Mouse (Mus musculus) T-helper 1 cell (primary cell): Measurements from ENCODE around the gene Gpc3.
"Not testable (repeated sequence)": the region's sequence is repeated elsewhere in the genome, so short reads cannot be mapped to it uniquely, and the experiment has no call there.

Source experiments
- in situ Hi-C: fragments of 300-600 bp; cut with MboI, MseI; formaldehyde crosslinking; loops from one replicate; pipeline ENCODE4 v1.15.1; 2025; ENCODE audit warnings: high pct_unique_total_duplicates

Gpc3 gene

GRCm38 (mm10) chrX:52419850-52420249 lies 193.9 kb downstream of the Gpc3 start:
- in situ Hi-C loops, result no loop called here

- in situ Hi-C loops, result no loop called here
Observed at GRCm38 (mm10) chrX:52412936-52413335, 200.8 kb downstream of the Gpc3 start.

DNA sequence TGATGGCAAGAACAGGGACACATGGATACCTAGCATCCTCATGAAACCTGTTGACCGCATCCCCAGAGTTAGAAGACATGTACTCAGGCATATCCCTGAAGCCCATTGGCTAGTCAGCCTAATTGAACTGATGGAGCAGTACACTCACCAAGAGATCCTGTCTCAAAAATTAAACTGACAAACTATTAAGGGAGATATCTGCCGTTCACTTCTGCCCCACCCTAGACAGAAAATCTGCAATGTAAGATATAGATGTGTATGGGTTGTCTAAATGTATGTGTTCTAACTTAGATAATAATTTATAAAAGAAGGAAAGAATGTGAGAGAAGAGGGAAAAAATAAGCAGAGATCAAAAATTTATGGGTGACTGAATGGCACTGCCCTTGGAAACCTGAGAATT lies 212.6 kb downstream of the Gpc3 start:
- in situ Hi-C loops, result no loop called here

DNA sequence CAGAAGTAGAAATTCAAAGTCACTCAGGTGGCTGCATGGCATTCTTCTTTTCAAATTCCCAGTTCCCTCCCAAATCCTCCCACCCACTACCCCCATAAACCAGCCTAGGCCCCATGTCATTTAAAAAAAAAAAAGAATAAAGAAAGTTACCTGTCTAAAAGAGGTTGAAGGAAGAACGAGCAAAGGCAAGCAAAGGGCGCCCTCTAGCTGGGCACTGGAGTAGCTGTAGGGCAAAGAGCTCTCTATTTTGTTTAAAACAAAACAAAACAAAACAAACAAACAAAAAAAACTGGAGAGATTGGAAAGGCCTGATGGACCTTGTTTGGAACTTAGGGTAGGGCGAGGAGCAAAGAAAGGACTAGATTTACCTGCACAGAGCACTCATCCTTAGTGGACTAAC lies 238.6 kb downstream of the Gpc3 start:
- in situ Hi-C loops, result no loop called here

- in situ Hi-C loops, result loop anchor here (5.0 kb wide), 1 partner anchor 1332 kb away; no protein-coding TSS in a partner anchor
Observed at GRCm38 (mm10) chrX:52374209-52374608, 239.5 kb downstream of the Gpc3 start.

DNA sequence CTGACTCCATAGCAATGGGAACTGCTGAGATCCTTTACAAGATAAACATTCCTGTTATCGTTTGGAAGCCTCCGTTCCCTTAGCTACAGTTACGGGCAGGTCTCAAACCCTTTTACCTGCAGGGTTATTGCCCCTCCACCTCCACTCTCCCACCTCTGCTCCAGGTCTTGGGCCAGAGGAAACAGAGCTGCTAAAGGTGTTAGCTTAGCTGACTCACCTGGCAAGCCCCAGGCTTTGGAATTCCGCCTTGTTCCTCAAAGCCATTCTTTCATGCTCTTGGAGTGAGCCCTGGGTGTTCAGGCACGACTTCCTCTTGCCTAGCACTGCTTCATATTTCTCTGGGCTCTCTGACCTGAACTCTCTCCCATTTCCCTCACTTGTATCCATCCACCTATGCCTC lies 241.3 kb downstream of the Gpc3 start:
- in situ Hi-C loops, result loop anchor here (5.0 kb wide), 1 partner anchor 1330 kb away; no protein-coding TSS in a partner anchor

GRCm38 (mm10) chrX:52369938-52370758 lies 243.6 kb downstream of the Gpc3 start:
- in situ Hi-C loops, result loop anchor here (5.0 kb wide), 1 partner anchor 1328 kb away; no protein-coding TSS in a partner anchor

- in situ Hi-C loops, result no loop called here
Observed at GRCm38 (mm10) chrX:52369304-52369937, 244.3 kb downstream of the Gpc3 start.

DNA sequence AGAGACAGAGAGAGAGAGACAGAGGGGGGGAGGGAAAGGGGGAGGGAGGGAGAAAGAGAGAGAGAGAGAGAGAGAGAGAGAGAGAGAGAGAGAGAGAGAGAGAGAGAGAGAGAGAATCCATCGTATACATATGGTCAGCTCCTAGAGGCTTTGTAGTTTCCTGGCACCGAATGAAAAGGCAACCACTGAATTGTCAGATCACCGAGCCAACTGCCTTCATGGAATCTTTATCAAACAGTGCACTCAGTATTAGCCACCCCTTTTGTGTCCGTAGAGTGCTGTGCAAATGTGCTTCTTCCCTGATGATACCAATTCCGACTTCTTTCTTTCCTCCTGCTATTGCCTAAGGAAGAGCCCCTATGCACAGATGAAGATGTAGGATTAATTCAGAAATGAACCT lies 246.9 kb downstream of the Gpc3 start:
- in situ Hi-C loops, result no loop called here

GRCm38 (mm10) chrX:52365790-52366189 lies 248.0 kb downstream of the Gpc3 start:
- in situ Hi-C loops, result no loop called here

DNA sequence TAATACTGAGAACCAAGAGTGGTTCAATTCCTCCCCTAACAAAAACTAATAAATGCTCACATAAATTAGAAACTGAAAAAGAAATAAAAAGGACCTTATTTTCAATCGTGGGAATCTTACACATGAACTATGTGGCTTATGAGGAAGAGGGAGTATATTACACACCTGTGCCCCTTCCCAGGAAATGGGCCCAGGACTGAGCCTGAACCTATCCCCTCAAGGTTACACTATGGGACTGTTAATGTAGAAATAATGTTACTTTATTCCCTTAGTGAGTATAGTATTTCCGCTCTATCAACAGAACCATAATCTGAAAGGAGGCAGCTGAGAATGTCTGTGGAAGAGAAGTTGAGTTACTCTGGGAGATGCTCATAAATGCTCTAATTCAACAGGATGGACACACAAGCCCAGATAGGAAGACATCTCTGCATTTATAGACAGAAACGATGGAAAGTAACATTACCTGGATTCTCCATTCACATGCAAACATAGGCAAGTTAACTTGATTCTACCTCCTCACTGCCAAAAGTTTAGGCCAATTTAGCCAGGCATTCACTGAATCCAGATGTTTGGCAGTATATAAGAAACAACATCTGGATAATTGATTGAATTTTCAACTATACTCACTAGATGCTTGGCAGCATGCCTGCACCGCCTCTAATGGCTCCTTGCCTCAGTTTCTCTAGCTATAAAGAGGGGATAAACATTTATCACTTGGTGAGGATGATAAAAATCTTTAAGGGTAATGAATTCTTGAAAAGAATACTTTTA lies 251.3 kb downstream of the Gpc3 start:
- in situ Hi-C loops, result no loop called here

- in situ Hi-C loops, result no loop called here
Observed at GRCm38 (mm10) chrX:52352981-52353380, 260.8 kb downstream of the Gpc3 start.

DNA sequence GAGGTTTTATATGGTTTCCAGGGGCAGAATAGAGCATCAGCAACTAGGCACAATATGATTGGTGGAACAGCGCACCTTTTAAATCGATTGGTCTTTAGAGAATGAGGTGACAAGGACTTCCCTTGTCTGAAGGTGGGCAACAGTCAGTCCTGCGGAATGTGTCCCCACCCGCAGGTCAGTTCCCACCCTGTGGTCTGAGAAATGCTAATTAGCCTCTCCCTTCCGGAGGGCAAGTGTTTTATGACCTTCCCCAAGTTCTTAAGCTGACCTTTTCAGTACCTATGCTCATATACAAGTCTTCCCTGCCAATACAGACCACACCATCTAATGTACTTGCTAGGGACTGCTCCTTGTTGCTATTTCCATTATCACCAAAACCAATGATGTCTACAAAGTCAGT lies 263.1 kb downstream of the Gpc3 start:
- in situ Hi-C loops, result not testable (repeated sequence)

- in situ Hi-C loops, result no loop called here
Observed at GRCm38 (mm10) chrX:52348773-52349172, 265.0 kb downstream of the Gpc3 start.

GRCm38 (mm10) chrX:52344018-52344417 lies 269.7 kb downstream of the Gpc3 start:
- in situ Hi-C loops, result no loop called here

DNA sequence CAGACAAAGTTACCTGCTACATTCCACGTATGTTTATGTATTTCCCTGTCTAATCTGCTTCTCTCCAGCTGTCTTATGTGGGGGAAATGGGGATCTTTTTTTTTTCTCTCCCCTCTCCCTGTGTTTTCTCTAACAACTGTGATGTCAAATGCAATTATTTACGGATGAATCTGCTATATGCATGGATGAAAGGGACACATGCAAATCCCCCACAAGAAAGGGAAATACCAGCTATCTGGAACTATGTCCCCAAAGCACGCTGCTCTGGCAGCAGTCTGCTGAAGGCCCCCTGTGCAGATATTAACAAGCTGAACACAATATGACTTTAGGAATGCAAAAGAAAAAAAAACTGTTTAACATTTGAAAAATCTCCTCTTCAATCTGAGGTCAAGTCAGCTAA lies 273.5 kb downstream of the Gpc3 start:
- in situ Hi-C loops, result no loop called here

GRCm38 (mm10) chrX:52321791-52322190 lies 292.0 kb downstream of the Gpc3 start:
- in situ Hi-C loops, result no loop called here

DNA sequence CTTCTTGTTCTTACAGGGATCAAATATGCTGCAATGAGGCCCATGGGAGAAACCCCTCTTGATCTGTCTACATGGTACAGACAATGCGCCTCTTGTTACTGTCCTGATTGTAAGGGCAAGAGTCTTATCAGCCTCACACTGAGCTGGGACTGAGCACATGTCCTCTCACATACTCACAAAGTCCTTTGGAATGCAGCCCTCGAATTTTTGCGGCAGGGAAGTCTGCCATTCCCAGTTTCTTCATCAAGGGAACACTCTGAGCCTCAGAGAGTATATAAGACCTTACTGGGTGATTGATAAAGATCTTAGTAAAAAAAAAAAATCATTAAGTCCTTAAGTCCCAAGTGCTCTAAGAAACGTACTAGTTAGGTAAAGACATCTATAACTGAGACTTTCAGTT lies 293.1 kb downstream of the Gpc3 start:
- in situ Hi-C loops, result no loop called here

DNA sequence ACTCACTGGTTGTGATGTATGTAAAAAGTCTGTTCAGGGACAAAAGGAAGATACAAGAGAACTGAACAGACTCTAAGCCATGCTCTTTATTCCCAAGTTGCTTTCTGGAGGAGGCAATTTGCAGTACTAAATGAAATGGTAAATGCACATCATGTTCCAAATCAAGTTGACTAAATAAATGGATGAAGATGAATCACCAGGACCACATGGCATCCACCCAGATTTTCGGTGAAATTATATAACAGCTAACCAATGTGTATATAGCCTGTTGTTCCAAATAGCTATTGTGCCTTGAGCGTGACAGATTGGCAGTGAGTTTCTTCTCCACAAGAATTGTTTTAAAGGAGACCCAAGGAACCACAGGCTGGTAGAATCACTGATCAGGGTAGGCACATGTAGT lies 302.8 kb downstream of the Gpc3 start:
- in situ Hi-C loops, result no loop called here

DNA sequence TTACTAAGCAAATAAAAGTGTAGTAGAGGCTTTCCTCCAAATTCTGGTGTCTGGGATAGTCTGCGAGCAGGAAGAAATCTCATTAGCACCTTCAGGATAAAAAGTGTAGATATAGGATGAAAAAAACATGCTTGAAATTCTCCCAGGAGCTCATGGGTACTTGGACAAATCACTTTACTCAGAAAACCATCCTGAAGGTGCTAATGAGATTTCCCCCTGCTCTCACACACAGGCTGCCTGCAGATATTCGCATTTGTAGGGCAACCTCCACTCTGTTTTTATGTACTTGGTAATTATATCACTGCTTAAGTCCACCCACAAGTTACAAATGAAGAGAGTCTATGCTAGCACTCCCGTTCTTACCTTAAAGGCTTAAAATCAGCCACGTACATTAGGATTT lies 308.5 kb downstream of the Gpc3 start:
- in situ Hi-C loops, result no loop called here

- in situ Hi-C loops, result no loop called here
Observed at GRCm38 (mm10) chrX:52288792-52289191, 325.0 kb downstream of the Gpc3 start.

DNA sequence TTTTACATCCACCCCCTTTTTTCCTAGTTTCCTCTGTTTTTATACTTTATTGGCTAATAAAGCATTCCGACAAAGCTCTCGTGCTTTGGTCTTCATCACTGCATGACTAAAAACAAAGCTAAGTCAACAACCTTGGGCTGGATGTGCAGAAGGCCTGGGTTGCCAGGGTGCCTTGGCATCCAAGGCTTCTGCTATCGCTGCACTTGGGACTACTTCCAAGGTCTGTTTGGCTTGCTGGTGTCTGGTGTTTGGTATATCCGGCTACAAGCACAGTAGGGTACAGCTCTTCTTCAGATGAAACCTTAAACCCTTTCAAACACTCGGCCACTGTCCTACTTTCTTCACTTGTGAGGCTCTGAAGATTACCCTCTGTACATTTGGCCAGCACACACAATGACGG lies 325.8 kb downstream of the Gpc3 start:
- in situ Hi-C loops, result no loop called here
